Mouse (Mus musculus) midbrain, postnatal 0 days (tissue): ENCODE results near the gene Pitpnm2. TPM values are rescaled to one million over a fixed set of nuclear protein-coding genes. Genes with fewer than 3 reads are reported as not detected.

Source experiments
- ATAC-seq: fragments of 200-750 bp; cut with Nextera tagmentation; 2 replicates; pipeline ENCODE4 v1.8.0; 2017; ENCODE audit warnings: moderate number of reproducible peaks, mild to moderate bottlenecking, moderate TSS enrichment, moderate library complexity; ENCODE audit not compliant: low FRiP score
- DNase-seq: peaks from one replicate; pipeline ENCODE4 v3.0.0-alpha.2; 2015; ENCODE audit warnings: low spot score
- H3K27ac ChIP-seq: fragments of 300-500 bp; sonication (generic); 2 replicates; pipeline ENCODE4 v1.5.1; 2014; ENCODE audit warnings: low read depth, mild to moderate bottlenecking, low read length, mixed read lengths
- H3K27me3 ChIP-seq: fragments of 300-500 bp; sonication (generic); 2 replicates; pipeline ENCODE4 v1.6.1; 2014; ENCODE audit warnings: low read length, control low read depth, mixed read lengths; ENCODE audit not compliant: insufficient read depth
- H3K36me3 ChIP-seq: fragments of 300-500 bp; sonication (generic); 2 replicates; pipeline ENCODE4 v1.6.1; 2014; ENCODE audit warnings: low read length, control low read depth, mixed read lengths; ENCODE audit not compliant: insufficient read depth
- H3K4me1 ChIP-seq: fragments of 300-500 bp; sonication (generic); 2 replicates; pipeline ENCODE4 v1.6.1; 2014; ENCODE audit warnings: mild to moderate bottlenecking, control low read depth, antibody characterized with exemption, low read length, mixed read lengths; ENCODE audit not compliant: insufficient read depth
- H3K4me2 ChIP-seq: fragments of 300-500 bp; sonication (generic); 2 replicates; pipeline ENCODE4 v1.6.1; 2014; ENCODE audit warnings: low read depth, mild to moderate bottlenecking, low read length, mixed read lengths; ENCODE audit not compliant: poor library complexity, severe bottlenecking
- H3K4me3 ChIP-seq: fragments of 300-500 bp; sonication (generic); 2 replicates; pipeline ENCODE4 v1.5.1; 2014; ENCODE audit warnings: low read depth, mild to moderate bottlenecking, low read length, moderate library complexity
- H3K9ac ChIP-seq: fragments of 300-500 bp; sonication (generic); replicated peaks from 2 replicates; pipeline ENCODE4 v1.6.1; 2014; ENCODE audit warnings: mild to moderate bottlenecking, low read length, moderate library complexity, mixed read lengths; ENCODE audit not compliant: poor library complexity, severe bottlenecking
- H3K9me3 ChIP-seq: fragments of 300-500 bp; sonication (generic); 2 replicates; pipeline ENCODE4 v1.6.1; 2016; ENCODE audit warnings: low read length, control low read depth
- CTCF ChIP-seq: IDR thresholded peaks from 2 replicates; pipeline ENCODE4 v1.5.1; 2016; ENCODE audit warnings: antibody characterized with exemption, mild to moderate bottlenecking
- WGBS: fragments of 180-500 bp; shearing (Covaris S2); extraction: QIAGEN DNeasy Blood & Tissue Kit; methylation state at CpG from one replicate; pipeline ENCODE4 v1.1.7; 2014; 5-methylcytosine and 5-hydroxymethylcytosine counted together
- polyA plus RNA-seq: library from polyadenylated mRNA; unstranded; fragments of >200 nt; fragmentation: Nextera tagmentation; extraction: Ambion mirVana; gene quantifications from 2 replicates; pipeline ENCODE4 v1.2.1, GENCODE M21; 2015
- total RNA-seq: library from RNA; depleted of rRNA; stranded (reverse); fragments of >200 nt; gene quantifications from 2 replicates; pipeline ENCODE4 v1.2.3, GENCODE M21; 2014

Pitpnm2 gene
- total and polyA plus RNA-seq, 2 experiments from 2014 or later = 10.1 to 66.2 TPM

DNA sequence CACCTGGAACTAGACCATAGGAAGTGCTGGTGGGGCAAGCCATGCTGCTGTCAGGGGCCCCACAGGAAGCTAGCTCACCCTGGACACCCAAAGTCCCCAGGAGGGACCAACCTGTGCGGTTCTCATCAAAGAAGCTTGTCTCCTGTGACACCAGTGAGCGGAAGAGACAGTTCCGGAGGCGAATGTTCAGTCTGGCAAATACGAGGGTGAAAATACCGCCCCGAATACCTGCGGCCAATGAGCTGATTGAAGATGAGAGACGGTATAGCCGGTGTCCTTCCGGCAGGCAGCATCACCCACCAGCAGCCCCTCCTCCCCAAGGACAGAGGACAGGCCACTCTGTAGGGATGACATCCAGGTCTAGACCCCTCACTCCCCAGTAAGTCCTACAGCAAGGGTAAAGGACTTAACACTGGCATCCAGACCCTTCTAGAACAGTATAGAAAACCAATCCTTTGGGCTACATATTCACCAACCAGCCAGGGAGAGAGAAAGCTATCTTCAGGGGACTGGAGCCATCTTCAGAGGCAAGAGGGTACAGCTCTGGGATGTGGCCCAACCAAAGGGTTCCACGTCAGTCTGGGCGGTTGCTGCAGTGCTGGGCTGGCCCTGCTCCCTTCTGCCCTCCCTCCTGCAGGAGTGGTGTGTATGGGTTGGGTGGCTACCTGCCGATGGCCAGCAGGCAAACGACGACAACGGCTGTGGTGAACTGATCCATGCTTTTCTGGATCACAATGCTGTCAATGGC is 166.4 kb downstream of the Pitpnm2 start:
- 92% methylated on average over 17 of the region's 17 CpGs for WGBS
- H3K4me3 ChIP-seq = no peak overlapping the region
- H3K36me3 ChIP-seq = peaks cover 21% of the 10 kb centered on the region
- H3K4me1 ChIP-seq = no peaks in the 10 kb centered on the region
- H3K27me3 ChIP-seq = peaks cover 7% of the 10 kb centered on the region; the same call in 1 of the 2 replicates
- H3K9ac ChIP-seq = no peak overlapping the region
- TF ChIP-seq CTCF = no peak
- no peaks in the 10 kb centered on the region for H3K9me3 ChIP-seq
- ATAC-seq (no peak), DNase-seq (no peak)
- no peak overlapping the region for H3K27ac ChIP-seq
- no peak overlapping the region for H3K4me2 ChIP-seq

DNA sequence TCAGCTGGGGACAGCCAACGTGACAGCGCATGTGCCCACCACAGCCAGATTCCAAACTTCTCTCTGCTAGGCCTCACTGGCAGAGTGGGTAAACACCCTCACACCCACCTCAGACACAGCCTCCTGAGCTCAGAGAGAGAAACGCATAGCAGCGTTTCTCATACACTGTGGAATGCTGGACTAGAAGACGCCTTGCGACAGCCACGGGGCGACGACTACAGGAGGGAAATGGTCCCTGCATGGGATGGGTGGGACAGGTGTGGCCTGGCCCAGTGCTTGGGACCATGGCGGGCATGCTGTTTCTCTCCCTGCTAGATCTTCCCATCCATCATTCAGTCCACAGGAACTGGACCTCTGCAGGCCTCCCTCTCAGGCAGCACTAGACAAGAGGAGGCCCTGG is 167.1 kb downstream of the Pitpnm2 start:
- WGBS = 93% methylated on average over 10 of the region's 10 CpGs
- Histone ChIP-seq H3K9ac (no peak overlapping the region), H3K4me2 (no peak overlapping the region), H3K27me3 (peaks cover 7% of the 10 kb centered on the region; the same call in 1 of the 2 replicates), H3K27ac (no peak overlapping the region), H3K4me3 (no peak overlapping the region), H3K36me3 (peaks cover 22% of the 10 kb centered on the region), H3K4me1 (no peaks in the 10 kb centered on the region), H3K9me3 (no peaks in the 10 kb centered on the region)
- DNase-seq (no peak), ATAC-seq (no peak)
- no peak for TF ChIP-seq CTCF

DNA sequence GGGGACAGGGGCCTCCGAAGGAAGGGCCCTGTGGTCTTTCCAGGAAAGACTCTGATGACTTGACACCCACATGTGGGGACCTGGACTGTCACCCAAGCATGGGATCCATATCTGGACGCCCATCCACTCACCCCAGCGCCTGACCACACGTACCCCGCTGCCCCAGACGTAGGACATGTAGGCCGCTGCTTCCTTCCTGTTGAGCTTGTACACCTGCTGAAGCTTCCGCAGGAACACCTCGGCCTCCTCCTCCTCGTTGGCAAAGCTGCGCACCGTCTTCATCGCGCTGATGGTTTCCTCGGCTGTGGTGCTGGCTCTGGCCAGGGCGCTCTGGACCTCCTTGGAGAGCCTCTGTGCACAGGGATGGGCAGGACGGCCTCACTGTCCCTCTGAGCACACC is 169.7 kb downstream of the Pitpnm2 start:
- H3K27ac ChIP-seq = no peak overlapping the region
- no peaks in the 10 kb centered on the region for H3K9me3 ChIP-seq
- no peak overlapping the region for H3K4me3 ChIP-seq
- ATAC-seq (no peak), DNase-seq (no peak)
- no peaks in the 10 kb centered on the region for H3K4me1 ChIP-seq
- H3K36me3 ChIP-seq = peaks cover 29% of the 10 kb centered on the region
- no peak for TF ChIP-seq CTCF
- no peaks in the 10 kb centered on the region for H3K27me3 ChIP-seq
- 92% methylated on average over 17 of the region's 17 CpGs for WGBS
- no peak overlapping the region for H3K4me2 ChIP-seq
- no peak overlapping the region for H3K9ac ChIP-seq

DNA sequence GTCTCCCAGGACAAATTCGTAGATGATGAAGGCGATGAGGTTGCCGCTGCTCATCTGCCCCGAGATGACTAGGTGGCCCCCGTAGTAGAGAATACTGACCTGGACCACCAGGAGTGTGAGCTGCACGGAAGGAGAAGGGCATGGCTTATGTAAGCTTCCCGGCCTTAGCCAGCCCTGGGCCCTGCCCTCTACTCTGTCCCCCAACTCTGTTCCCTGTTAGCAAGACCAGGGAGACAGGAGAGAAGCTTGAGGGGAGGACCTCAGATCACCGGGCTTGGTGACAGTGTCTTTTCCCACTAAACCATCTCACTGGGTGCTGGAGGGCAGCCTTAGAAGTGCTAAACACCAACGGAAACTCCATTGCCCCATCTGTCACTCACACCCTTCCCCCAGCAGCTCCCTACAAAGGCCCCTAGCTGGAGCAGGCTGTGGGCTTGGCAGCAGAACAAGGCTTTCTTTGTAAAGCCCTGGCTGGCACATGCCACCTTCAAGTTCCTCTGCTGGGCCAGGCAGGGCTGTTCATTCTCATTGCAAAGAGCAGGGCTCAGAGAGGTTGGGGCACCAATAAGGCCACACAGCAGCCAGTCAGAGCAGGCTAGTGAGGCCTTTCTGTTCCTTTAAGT is 170.7 kb downstream of the Pitpnm2 start:
- TF ChIP-seq CTCF = no peak
- Histone ChIP-seq H3K4me1 (no peaks in the 10 kb centered on the region), H3K4me2 (no peak overlapping the region), H3K4me3 (no peak overlapping the region), H3K9ac (0 out of 2 replicates have a peak overlapping the region, but pooled peaks have one; percentile 25), H3K36me3 (peaks cover 27% of the 10 kb centered on the region), H3K9me3 (no peaks in the 10 kb centered on the region), H3K27ac (peak overlapping the region; percentile 64), H3K27me3 (no peaks in the 10 kb centered on the region)
- ATAC-seq (peak; percentile 78), DNase-seq (peak; percentile 96)
- WGBS = 55% methylated on average over 9 of the region's 9 CpGs

DNA sequence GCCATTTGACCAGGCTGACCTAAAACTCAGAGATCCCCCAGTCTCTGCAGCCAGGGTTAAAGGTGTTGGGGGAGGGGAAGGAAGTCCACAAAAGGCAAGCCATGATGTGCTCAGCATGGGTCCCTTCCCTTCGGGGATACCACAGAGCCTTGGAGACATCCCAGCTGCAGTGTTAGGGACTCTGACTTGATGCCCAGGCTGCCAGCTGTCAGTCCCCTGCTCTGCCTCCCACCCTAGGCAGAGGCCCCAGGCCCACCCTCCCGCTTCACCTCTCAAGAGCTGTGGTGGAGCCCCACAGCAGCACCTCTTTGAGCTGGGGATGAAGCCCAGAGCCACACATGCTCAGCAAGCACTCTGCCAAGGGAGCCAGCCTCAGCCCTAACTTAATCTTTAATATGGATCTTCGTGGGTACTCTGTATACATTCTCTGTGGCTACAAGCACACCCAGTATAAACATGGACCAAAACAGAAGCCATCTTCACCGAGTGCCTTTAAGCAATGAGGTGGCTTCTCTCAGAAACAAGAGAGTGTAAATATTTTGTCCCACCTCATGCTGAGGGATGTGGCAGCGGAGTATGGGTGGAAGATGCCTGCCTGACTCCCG is 171.6 kb downstream of the Pitpnm2 start:
- Histone ChIP-seq H3K36me3 (peaks cover 20% of the 10 kb centered on the region), H3K4me2 (peak overlapping the region; percentile 1; the same call in 1 of the 2 replicates), H3K27me3 (no peaks in the 10 kb centered on the region), H3K9me3 (no peaks in the 10 kb centered on the region), H3K4me3 (no peak overlapping the region), H3K9ac (no peak overlapping the region), H3K27ac (no peak overlapping the region), H3K4me1 (no peaks in the 10 kb centered on the region)
- 61% methylated on average over 6 of the region's 6 CpGs for WGBS
- no peak for ATAC-seq
- DNase-seq = no peak
- no peak for TF ChIP-seq CTCF

DNA sequence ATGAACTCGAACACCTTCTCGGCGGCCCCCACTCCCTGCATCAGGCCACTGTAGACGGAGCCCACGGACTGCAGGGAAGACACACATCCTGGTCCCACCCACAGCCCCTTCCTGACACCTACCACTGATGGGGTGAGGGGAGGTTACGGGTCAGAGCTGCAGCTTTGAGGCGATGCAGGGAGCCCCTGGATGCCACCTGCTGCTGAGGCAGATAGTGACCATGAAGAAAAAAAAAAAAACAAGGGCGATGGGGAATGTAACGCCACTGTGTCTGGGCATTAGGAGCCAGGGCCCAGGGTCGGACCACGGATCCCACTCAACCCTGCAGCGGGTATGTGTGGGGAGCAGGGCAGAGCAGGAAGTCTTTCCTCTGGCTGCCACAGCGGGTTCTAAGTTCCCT is 172.3 kb downstream of the Pitpnm2 start:
- ATAC-seq (no peak), DNase-seq (no peak)
- WGBS = 88% methylated on average over 13 of the region's 13 CpGs
- TF ChIP-seq CTCF = no peak
- no peaks in the 10 kb centered on the region for H3K4me1 ChIP-seq
- no peaks in the 10 kb centered on the region for H3K9me3 ChIP-seq
- no peak overlapping the region for H3K9ac ChIP-seq
- peaks cover 18% of the 10 kb centered on the region for H3K36me3 ChIP-seq
- no peak overlapping the region for H3K27ac ChIP-seq
- H3K4me2 ChIP-seq = no peak overlapping the region
- no peak overlapping the region for H3K4me3 ChIP-seq
- no peaks in the 10 kb centered on the region for H3K27me3 ChIP-seq
